15 mouse cellular contexts compared by ENCODE assay signal in the genomic region with DNA sequence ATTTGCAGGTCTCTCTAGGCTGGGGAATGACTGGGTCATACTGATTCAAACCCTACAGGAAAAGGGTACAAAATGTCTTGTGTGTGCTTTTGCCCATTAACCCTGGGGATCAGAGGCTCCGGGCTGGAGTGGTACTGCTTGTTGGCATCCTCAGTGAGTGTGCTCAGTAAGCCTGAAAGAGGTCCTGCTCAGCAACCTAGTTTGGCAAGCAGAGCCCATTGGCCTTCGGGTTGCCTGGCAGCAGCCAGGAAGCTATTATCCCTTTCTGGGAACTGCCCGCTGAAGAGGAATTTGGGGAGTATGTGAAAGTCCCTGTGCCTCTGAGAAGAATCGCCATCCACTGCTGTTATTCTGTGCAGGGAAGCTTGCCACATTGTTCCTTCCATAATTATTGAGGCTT.
DNase-seq lines count a peak whose midpoint lies in the region; ATAC-seq lines count a peak whose summit lies in the region.
"Had no signal": no experiment of that assay in that cellular context is flagged by ENCODE, and none has a peak within 500 bp of the region (broad histone marks: within the 10 kb centered on the region; RNA-seq: fewer than 3 reads in every experiment).

No protein-coding gene starts in this region.

- peak; percentile 75 for ATAC-seq in forebrain, embryonic 13.5 days
- ATAC-seq in midbrain, embryonic 13.5 days = peak; percentile 69
- no peak for ATAC-seq in midbrain, embryonic 11.5 days (ENCODE audit: low FRiP score)
- ATAC-seq in hindbrain, embryonic 15.5 days (ENCODE audit: low FRiP score, low read depth) = peak; percentile 83; the same call in 1 of the 2 replicates
- ATAC-seq in midbrain, embryonic 16.5 days = peak; percentile 79; the same call in 1 of the 2 replicates

- no peak overlapping the region for H3K4me2 ChIP-seq in forebrain, embryonic 13.5 days
- no peak overlapping the region for H3K4me2 ChIP-seq in midbrain, embryonic 13.5 days (replicated peaks)
- no peak overlapping the region for H3K4me2 ChIP-seq in midbrain, embryonic 11.5 days
- peak overlapping the region; percentile 16; the same call in 1 of the 2 replicates for H3K4me2 ChIP-seq in hindbrain, embryonic 15.5 days
- no peak overlapping the region for H3K4me2 ChIP-seq in midbrain, embryonic 16.5 days (ENCODE audit: low read length)
- H3K4me2 ChIP-seq: heart, embryonic 13.5 days; liver, embryonic 15.5 days had no signal

- peak overlapping the region; percentile 35; the same call in 1 of the 2 replicates for H3K27ac ChIP-seq in forebrain, embryonic 13.5 days
- H3K27ac ChIP-seq in forebrain, embryonic 10.5 days = no peak overlapping the region
- no peak overlapping the region for H3K27ac ChIP-seq in midbrain, embryonic 13.5 days
- H3K27ac ChIP-seq in midbrain, embryonic 11.5 days (ENCODE audit: low read depth, low read length) = no peak overlapping the region
- peak overlapping the region; percentile 73 for H3K27ac ChIP-seq in hindbrain, embryonic 15.5 days (replicated peaks)
- H3K27ac ChIP-seq in midbrain, embryonic 16.5 days (ENCODE audit: low read length) = peak overlapping the region; percentile 47
- H3K27ac ChIP-seq: heart, embryonic 13.5 days; liver, embryonic 15.5 days; macrophage had no signal

- H3K4me1 ChIP-seq in forebrain, embryonic 13.5 days = peaks cover 16% of the 10 kb centered on the region
- H3K4me1 ChIP-seq in forebrain, embryonic 10.5 days = no peaks in the 10 kb centered on the region
- no peaks in the 10 kb centered on the region; the same call in 1 of the 2 replicates for H3K4me1 ChIP-seq in midbrain, embryonic 13.5 days (replicated peaks)
- H3K4me1 ChIP-seq in midbrain, embryonic 11.5 days (ENCODE audit: control insufficient read depth, insufficient read depth, low read length) = no peaks in the 10 kb centered on the region
- peaks cover 13% of the 10 kb centered on the region for H3K4me1 ChIP-seq in hindbrain, embryonic 15.5 days (replicated peaks)
- no peaks in the 10 kb centered on the region; the same call in 1 of the 2 replicates for H3K4me1 ChIP-seq in midbrain, embryonic 16.5 days (ENCODE audit: control insufficient read depth, insufficient read depth, low read length)
- H3K4me1 ChIP-seq: liver, embryonic 15.5 days had no signal

- no peaks in the 10 kb centered on the region for H3K27me3 ChIP-seq in forebrain, embryonic 13.5 days
- H3K27me3 ChIP-seq in forebrain, embryonic 10.5 days (ENCODE audit: poor library complexity, severe bottlenecking) = no peaks in the 10 kb centered on the region
- H3K27me3 ChIP-seq in midbrain, embryonic 13.5 days = no peaks in the 10 kb centered on the region
- H3K27me3 ChIP-seq in midbrain, embryonic 11.5 days (ENCODE audit: control insufficient read depth, insufficient read depth, low read length) = no peaks in the 10 kb centered on the region
- no peaks in the 10 kb centered on the region for H3K27me3 ChIP-seq in hindbrain, embryonic 15.5 days
- no peaks in the 10 kb centered on the region for H3K27me3 ChIP-seq in midbrain, embryonic 16.5 days (ENCODE audit: control insufficient read depth, insufficient read depth, low read depth, low read length)
- H3K27me3 ChIP-seq: heart, embryonic 13.5 days; liver, embryonic 15.5 days had no signal

- 55% methylated on average over 4 of the region's 4 CpGs for WGBS in forebrain, embryonic 13.5 days
- WGBS in forebrain, embryonic 10.5 days = 83% methylated on average over 4 of the region's 4 CpGs
- WGBS in midbrain, embryonic 13.5 days = 66% methylated on average over 4 of the region's 4 CpGs
- 77% methylated on average over 4 of the region's 4 CpGs for WGBS in midbrain, embryonic 11.5 days
- 54% methylated on average over 4 of the region's 4 CpGs for WGBS in hindbrain, embryonic 15.5 days
- 57% methylated on average over 4 of the region's 4 CpGs for whole genome bisulfite sequencing in midbrain, embryonic 16.5 days

- no peak for DNase-seq in forebrain, embryonic 10.5 days (ENCODE audit: extremely low spot score, low spot score)
- no peak for DNase-seq in midbrain, embryonic 11.5 days (ENCODE audit: low spot score, missing footprints)
- no peak for DNase-seq in embryo, embryonic 10 days (ENCODE audit: low spot score)
- DNase-seq in embryo, embryonic 9.5 days (ENCODE audit: extremely low spot score) = no peak
- DNase-seq: adrenal gland, postnatal 10 days; gastrocnemius, postnatal 10 days had no signal

- H3K9me3 ChIP-seq in forebrain, embryonic 13.5 days (replicated peaks) = no peaks in the 10 kb centered on the region
- no peaks in the 10 kb centered on the region for H3K9me3 ChIP-seq in forebrain, embryonic 10.5 days
- H3K9me3 ChIP-seq in midbrain, embryonic 13.5 days = no peaks in the 10 kb centered on the region
- no peaks in the 10 kb centered on the region for H3K9me3 ChIP-seq in midbrain, embryonic 11.5 days (ENCODE audit: control insufficient read depth, low read length)
- no peaks in the 10 kb centered on the region for H3K9me3 ChIP-seq in hindbrain, embryonic 15.5 days
- no peaks in the 10 kb centered on the region for H3K9me3 ChIP-seq in midbrain, embryonic 16.5 days (replicated peaks; ENCODE audit: control insufficient read depth, low read length, poor library complexity, severe bottlenecking)
- H3K9me3 ChIP-seq: heart, embryonic 13.5 days; liver, embryonic 15.5 days had no signal

- no peak overlapping the region for H3K9ac ChIP-seq in forebrain, embryonic 13.5 days
- no peak overlapping the region for H3K9ac ChIP-seq in midbrain, embryonic 13.5 days (replicated peaks)
- H3K9ac ChIP-seq in midbrain, embryonic 11.5 days (ENCODE audit: low read length) = no peak overlapping the region
- H3K9ac ChIP-seq in hindbrain, embryonic 15.5 days = no peak overlapping the region
- H3K9ac ChIP-seq in midbrain, embryonic 16.5 days (ENCODE audit: low read depth, low read length) = no peak overlapping the region
- H3K9ac ChIP-seq: heart, embryonic 13.5 days; liver, embryonic 15.5 days had no signal

- H3K4me3 ChIP-seq in forebrain, embryonic 13.5 days = no peak overlapping the region
- H3K4me3 ChIP-seq in forebrain, embryonic 10.5 days = no peak overlapping the region
- no peak overlapping the region for H3K4me3 ChIP-seq in midbrain, embryonic 13.5 days (replicated peaks)
- H3K4me3 ChIP-seq in midbrain, embryonic 11.5 days (ENCODE audit: low read depth, low read length) = no peak overlapping the region
- H3K4me3 ChIP-seq in hindbrain, embryonic 15.5 days = no peak overlapping the region
- H3K4me3 ChIP-seq in midbrain, embryonic 16.5 days (ENCODE audit: low read depth, low read length) = no peak overlapping the region
- H3K4me3 ChIP-seq: erythroblast, embryonic 14.5 days; heart, embryonic 13.5 days; liver, embryonic 15.5 days; myocyte had no signal

- no peaks in the 10 kb centered on the region for H3K36me3 ChIP-seq in forebrain, embryonic 13.5 days (ENCODE audit: poor library complexity, severe bottlenecking)
- no peaks in the 10 kb centered on the region for H3K36me3 ChIP-seq in forebrain, embryonic 10.5 days (replicated peaks)
- no peaks in the 10 kb centered on the region for H3K36me3 ChIP-seq in midbrain, embryonic 13.5 days
- no peaks in the 10 kb centered on the region for H3K36me3 ChIP-seq in midbrain, embryonic 11.5 days (ENCODE audit: control insufficient read depth, insufficient read depth, low read length)
- no peaks in the 10 kb centered on the region for H3K36me3 ChIP-seq in hindbrain, embryonic 15.5 days
- H3K36me3 ChIP-seq in midbrain, embryonic 16.5 days (ENCODE audit: control insufficient read depth, insufficient read depth, low read length) = no peaks in the 10 kb centered on the region
- H3K36me3 ChIP-seq: heart, embryonic 13.5 days; liver, embryonic 15.5 days had no signal

Comparison
In these comparisons a context has a peak if more than half of its experiments do, and no peak if none do; other contexts are left out.
1. H3K27ac ChIP-seq: peak in forebrain, embryonic 13.5 days (single experiment), hindbrain, embryonic 15.5 days (single experiment) and midbrain, embryonic 16.5 days (single experiment); none in forebrain, embryonic 10.5 days (single experiment), midbrain, embryonic 13.5 days (single experiment) and midbrain, embryonic 11.5 days (single experiment).